Mouse (Mus musculus) stomach, postnatal 0 days (tissue): ENCODE measurements around the gene Grin2a.

Experiments
- CTCF ChIP-seq: IDR thresholded peaks from 2 replicates; pipeline ENCODE4 v1.5.1; 2016; ENCODE audit warnings: antibody characterized with exemption, low read depth, mild to moderate bottlenecking, moderate library complexity
- EP300 ChIP-seq: optimal IDR thresholded peaks from 2 replicates; pipeline ENCODE3; 2016; ENCODE audit warnings: antibody characterized with exemption

- no peak for TF ChIP-seq CTCF
- TF ChIP-seq EP300: no peak
Measured at GRCm38 (mm10) chr16:9561816-9562215, 433.5 kb downstream of the Grin2a start.
